Comparison of ENCODE assay signal across 22 mouse cellular contexts in the genomic region with DNA sequence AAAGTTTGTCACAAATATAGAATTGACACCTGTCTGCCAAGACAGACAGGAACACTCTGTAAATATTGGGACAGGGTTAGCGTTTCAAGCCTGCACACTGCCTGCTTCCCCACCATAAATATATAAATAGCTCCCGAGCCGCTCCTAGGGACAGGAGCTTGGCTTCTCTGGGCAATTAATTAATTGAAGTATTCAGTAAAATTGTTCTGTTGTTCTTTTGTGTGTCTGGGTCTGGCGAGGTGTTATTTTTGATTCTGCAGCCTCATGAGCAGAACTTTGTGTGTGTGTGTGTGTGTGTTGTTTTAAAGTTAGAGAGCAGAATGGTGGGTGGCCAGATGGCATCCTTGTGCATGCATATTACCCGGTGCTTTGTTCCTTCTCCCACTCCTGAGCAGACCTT.
"Had no signal": no experiment of that assay in that cellular context is flagged by ENCODE, and none has a peak within 500 bp of the region (broad histone marks: within the 10 kb centered on the region; RNA-seq: fewer than 3 reads in every experiment).

No protein-coding gene starts in this region.

- DNase-seq: kidney, adult 18-20 months; kidney, adult 9 months; kidney, postnatal 14 days; kidney, postnatal 4 days; liver; lung, adult 18-20 months; lung, postnatal 10 days; lung, postnatal 36 days; retina, postnatal 1 day; right cerebral cortex, postnatal 25 days; thymus, adult 18-20 months; thymus, postnatal 36 days had no signal

- H3K4me3 ChIP-seq: limb, embryonic 10.5 days; limb, embryonic 13.5 days; liver, embryonic 12.5 days; liver, embryonic 15.5 days; lung, embryonic 15.5 days; megakaryocyte, embryonic 14.5 days; midbrain, embryonic 10.5 days; midbrain, embryonic 13.5 days; myocyte; neural tube, embryonic 13.5 days had no signal

- H3K27ac ChIP-seq: limb, embryonic 10.5 days; limb, embryonic 13.5 days; liver, embryonic 12.5 days; liver, embryonic 15.5 days; lung, embryonic 15.5 days; midbrain, embryonic 10.5 days; midbrain, embryonic 13.5 days; neural tube, embryonic 13.5 days had no signal
